Mouse (Mus musculus): ENCODE results near the gene Cyld. TPM values are rescaled to one million over a fixed set of nuclear protein-coding genes. Genes with fewer than 3 reads are reported as not detected.
A peak's percentile ranks its signal among the peaks of the same experiment; 100 is the strongest.

The Cyld gene
- polyA plus RNA-seq, 1 experiment from 2014 or later, result 4.6 TPM

GRCm38 (mm10) chr8:88662401-88662821, 34.4 kb upstream of the Cyld start:
- no peak overlapping the region for H3K4me2 ChIP-seq (ENCODE audit: low read depth, low read length)
- WGBS (ENCODE audit: insufficient replicate concordance), result 38% methylated on average over 6 of the region's 6 CpGs

GRCm38 (mm10) chr8:88664121-88664520, 32.7 kb upstream of the Cyld start:
- no peaks in the 10 kb centered on the region for H3K27me3 ChIP-seq (ENCODE audit: insufficient read depth, low read length)
- no peak overlapping the region for H3K27ac ChIP-seq (ENCODE audit: low read depth)
- 80% methylated on average over 16 of the region's 16 CpGs for WGBS (ENCODE audit: insufficient replicate concordance)
- H3K9ac ChIP-seq (replicated peaks), result no peak overlapping the region
- ATAC-seq (no peak), DNase-seq (no peak)
- H3K4me2 ChIP-seq (ENCODE audit: low read depth, low read length), result no peak overlapping the region
- TF ChIP-seq EP300 (IDR thresholded peaks at IDR 0.05; ENCODE audit: low read depth), result no peak
- no peak for TF ChIP-seq CTCF (IDR thresholded peaks at IDR 0.05; ENCODE audit: low read depth)
- no peaks in the 10 kb centered on the region for H3K36me3 ChIP-seq (replicated peaks; ENCODE audit: insufficient read depth, low read length)
- no peak overlapping the region for H3K4me3 ChIP-seq (ENCODE audit: low read depth, low read length)
- H3K4me1 ChIP-seq (ENCODE audit: insufficient read depth), result peaks cover 25% of the 10 kb centered on the region
- no peaks in the 10 kb centered on the region for H3K9me3 ChIP-seq (ENCODE audit: low read length)

More at GRCm38 (mm10) chr8:88662401-88662821, 34.4 kb upstream of the Cyld start:
- peaks cover 19% of the 10 kb centered on the region for H3K4me1 ChIP-seq (ENCODE audit: insufficient read depth)
- H3K9ac ChIP-seq (replicated peaks), result no peak overlapping the region
- DNase-seq (peak; percentile 53), ATAC-seq (peak; percentile 76)
- no peaks in the 10 kb centered on the region for H3K27me3 ChIP-seq (ENCODE audit: insufficient read depth, low read length)
- no peaks in the 10 kb centered on the region for H3K9me3 ChIP-seq (ENCODE audit: low read length)
- TF ChIP-seq EP300 (IDR thresholded peaks at IDR 0.05; ENCODE audit: low read depth), result no peak
- TF ChIP-seq CTCF (IDR thresholded peaks at IDR 0.05; ENCODE audit: low read depth), result no peak
- peak overlapping the region; percentile 52; the same call in 1 of the 2 replicates for H3K27ac ChIP-seq (ENCODE audit: low read depth)
- H3K36me3 ChIP-seq (replicated peaks; ENCODE audit: insufficient read depth, low read length), result no peaks in the 10 kb centered on the region
- H3K4me3 ChIP-seq (ENCODE audit: low read depth, low read length), result no peak overlapping the region

DNA sequence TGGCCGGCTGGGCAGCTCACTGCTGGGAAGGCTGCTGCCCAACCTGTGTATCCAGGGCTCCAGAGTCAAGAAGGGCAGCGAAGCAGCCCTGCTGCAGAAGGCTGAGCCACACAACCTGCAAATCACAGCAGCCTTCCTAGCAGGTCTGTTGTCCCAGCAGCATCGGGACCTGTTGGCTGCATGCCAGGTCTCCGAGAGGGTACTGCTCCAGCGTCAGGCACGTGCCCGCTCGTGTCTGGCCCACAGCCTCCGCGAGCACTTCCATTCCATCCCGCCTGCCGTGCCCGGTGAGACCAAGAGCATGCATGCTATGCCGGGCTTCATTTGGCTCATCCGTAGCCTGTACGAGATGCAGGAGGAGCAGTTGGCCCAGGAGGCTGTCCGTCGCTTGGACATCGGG, 31.9 kb upstream of the Cyld start:
- Histone ChIP-seq H3K4me3 (ENCODE audit: low read depth, low read length) (no peak overlapping the region), H3K9me3 (ENCODE audit: low read length) (no peaks in the 10 kb centered on the region), H3K36me3 (replicated peaks; ENCODE audit: insufficient read depth, low read length) (no peaks in the 10 kb centered on the region), H3K9ac (replicated peaks) (no peak overlapping the region), H3K27ac (ENCODE audit: low read depth) (no peak overlapping the region), H3K4me2 (ENCODE audit: low read depth, low read length) (no peak overlapping the region), H3K4me1 (ENCODE audit: insufficient read depth) (peaks cover 25% of the 10 kb centered on the region), H3K27me3 (ENCODE audit: insufficient read depth, low read length) (no peaks in the 10 kb centered on the region)
- 93% methylated on average over 19 of the region's 19 CpGs for WGBS (ENCODE audit: insufficient replicate concordance)
- TF ChIP-seq EP300 (IDR thresholded peaks at IDR 0.05; ENCODE audit: low read depth) (no peak), CTCF (IDR thresholded peaks at IDR 0.05; ENCODE audit: low read depth) (no peak)
- no peak for DNase-seq
- ATAC-seq, result no peak

- H3K9ac ChIP-seq (replicated peaks), result no peak overlapping the region
- DNase-seq (peak; percentile 33), ATAC-seq (no peak)
- H3K4me3 ChIP-seq (ENCODE audit: low read depth, low read length), result no peak overlapping the region
- H3K27me3 ChIP-seq (ENCODE audit: insufficient read depth, low read length), result no peaks in the 10 kb centered on the region
- no peaks in the 10 kb centered on the region for H3K36me3 ChIP-seq (replicated peaks; ENCODE audit: insufficient read depth, low read length)
- WGBS (ENCODE audit: insufficient replicate concordance), result 30% methylated on average over 1 of the region's 1 CpGs
- H3K4me2 ChIP-seq (ENCODE audit: low read depth, low read length), result no peak overlapping the region
- TF ChIP-seq CTCF (IDR thresholded peaks at IDR 0.05; ENCODE audit: low read depth) (no peak), EP300 (IDR thresholded peaks at IDR 0.05; ENCODE audit: low read depth) (no peak)
- H3K4me1 ChIP-seq (ENCODE audit: insufficient read depth), result peaks cover 25% of the 10 kb centered on the region
- H3K27ac ChIP-seq (ENCODE audit: low read depth), result peak overlapping the region; percentile 25; the same call in 1 of the 2 replicates
- no peaks in the 10 kb centered on the region for H3K9me3 ChIP-seq (ENCODE audit: low read length)
These were observed 30.4 kb upstream of the Cyld start for GRCm38 (mm10) chr8:88666435-88666834.

DNA sequence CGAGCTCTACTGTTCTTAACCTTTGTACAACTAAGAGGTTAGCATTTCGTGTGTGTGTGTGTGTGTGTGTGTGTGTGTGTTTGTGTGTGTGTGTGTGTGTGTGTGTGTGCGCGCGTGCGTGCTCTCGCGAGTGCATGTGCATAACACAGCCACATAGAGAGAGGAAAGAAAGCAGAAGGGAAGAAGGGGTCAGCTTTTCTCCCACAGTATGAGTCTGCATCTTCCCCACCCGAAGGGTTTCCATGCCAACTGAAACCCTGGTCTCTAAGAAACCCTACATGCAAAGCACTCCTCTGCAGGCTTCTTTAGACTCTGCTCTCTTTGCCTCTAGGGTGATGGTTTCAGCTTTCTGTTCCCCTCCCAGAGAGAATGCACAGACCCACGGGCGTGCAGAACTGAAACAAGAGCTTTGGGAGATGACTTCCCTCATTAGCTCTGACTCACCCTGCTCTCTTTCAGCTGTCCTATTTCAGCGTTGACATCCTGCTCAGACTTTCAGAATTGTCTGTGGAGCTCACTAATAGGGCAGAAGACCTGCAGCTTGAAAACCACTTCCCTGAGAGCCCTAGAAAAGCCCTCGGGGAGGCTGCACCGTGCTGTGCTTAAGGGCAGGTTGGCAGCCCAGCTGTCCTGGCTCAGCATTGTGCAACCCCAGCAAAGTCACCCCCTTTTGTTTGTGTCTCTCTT, 28.3 kb upstream of the Cyld start:
- ATAC-seq (peak; percentile 84), DNase-seq (peak; percentile 43)
- Histone ChIP-seq H3K4me2 (ENCODE audit: low read depth, low read length) (peak overlapping the region; percentile 1; the same call in 1 of the 2 replicates), H3K4me1 (ENCODE audit: insufficient read depth) (peaks cover 21% of the 10 kb centered on the region), H3K36me3 (replicated peaks; ENCODE audit: insufficient read depth, low read length) (no peaks in the 10 kb centered on the region), H3K9ac (replicated peaks) (no peak overlapping the region), H3K9me3 (ENCODE audit: low read length) (no peaks in the 10 kb centered on the region), H3K4me3 (ENCODE audit: low read depth, low read length) (no peak overlapping the region), H3K27me3 (ENCODE audit: insufficient read depth, low read length) (no peaks in the 10 kb centered on the region), H3K27ac (ENCODE audit: low read depth) (peak overlapping the region; percentile 44; the same call in 1 of the 2 replicates)
- WGBS (ENCODE audit: insufficient replicate concordance), result 27% methylated on average over 8 of the region's 14 CpGs
- no peak for TF ChIP-seq CTCF (IDR thresholded peaks at IDR 0.05; ENCODE audit: low read depth)
- no peak for TF ChIP-seq EP300 (IDR thresholded peaks at IDR 0.05; ENCODE audit: low read depth)

GRCm38 (mm10) chr8:88670782-88671181, 26.0 kb upstream of the Cyld start:
- Histone ChIP-seq H3K27me3 (ENCODE audit: insufficient read depth, low read length) (no peaks in the 10 kb centered on the region), H3K9ac (replicated peaks) (no peak overlapping the region), H3K36me3 (replicated peaks; ENCODE audit: insufficient read depth, low read length) (no peaks in the 10 kb centered on the region), H3K4me2 (ENCODE audit: low read depth, low read length) (no peak overlapping the region), H3K4me1 (ENCODE audit: insufficient read depth) (peaks cover 20% of the 10 kb centered on the region), H3K4me3 (ENCODE audit: low read depth, low read length) (no peak overlapping the region), H3K27ac (ENCODE audit: low read depth) (no peak overlapping the region), H3K9me3 (ENCODE audit: low read length) (no peaks in the 10 kb centered on the region)
- 82% methylated on average over 6 of the region's 6 CpGs for WGBS (ENCODE audit: insufficient replicate concordance)
- TF ChIP-seq CTCF (IDR thresholded peaks at IDR 0.05; ENCODE audit: low read depth) (no peak), EP300 (IDR thresholded peaks at IDR 0.05; ENCODE audit: low read depth) (no peak)
- ATAC-seq, result no peak
- no peak for DNase-seq
